In genomic region chr4:134766904-134767425, GRCm38 (mm10) we compare ENCODE assay signal across 8 mouse cellular contexts. TPM values are rescaled to one million over a fixed set of nuclear protein-coding genes. Genes with fewer than 3 reads are reported as not detected.
DNase-seq lines count a peak whose midpoint lies in the region; ATAC-seq and TF ChIP-seq lines count a peak whose summit lies in the region.

No protein-coding gene starts in this region.

- WGBS in neural tube, embryonic 11.5 days = 2% methylated on average over 23 of the region's 23 CpGs
- under 1% methylated on average over 23 of the region's 23 CpGs for WGBS in bone marrow, adult 2 months
- WGBS in lung, embryonic 14.5 days = 1% methylated on average over 23 of the region's 23 CpGs
- WGBS in stomach, embryonic 14.5 days = 1% methylated on average over 23 of the region's 23 CpGs

- peaks cover 9% of the 10 kb centered on the region for H3K4me1 ChIP-seq in neural tube, embryonic 11.5 days (ENCODE audit: control insufficient read depth, insufficient read depth, low read length)
- peaks cover 21% of the 10 kb centered on the region for H3K4me1 ChIP-seq in bone marrow, adult 2 months (ENCODE audit: control insufficient read depth, insufficient read depth, low read length)
- H3K4me1 ChIP-seq in lung, embryonic 14.5 days (ENCODE audit: insufficient read depth) = peaks cover 35% of the 10 kb centered on the region
- peaks cover 21% of the 10 kb centered on the region; the same call in 1 of the 2 replicates for H3K4me1 ChIP-seq in stomach, embryonic 14.5 days (ENCODE audit: control insufficient read depth, insufficient read depth, low read length)

- TF ChIP-seq CTCF in bone marrow, adult 2 months (IDR thresholded peaks at IDR 0.05; ENCODE audit: control insufficient read depth, insufficient read depth, low read length) = no peak
- no peak for TF ChIP-seq CTCF in lung, embryonic 14.5 days (IDR thresholded peaks at IDR 0.05; ENCODE audit: low read depth)

- peaks cover 18% of the 10 kb centered on the region for H3K27me3 ChIP-seq in neural tube, embryonic 11.5 days (ENCODE audit: control insufficient read depth, insufficient read depth, low read length)
- H3K27me3 ChIP-seq in lung, embryonic 14.5 days (ENCODE audit: insufficient read depth, low read length) = no peaks in the 10 kb centered on the region
- H3K27me3 ChIP-seq in stomach, embryonic 14.5 days (ENCODE audit: control insufficient read depth, insufficient read depth, low read length) = no peaks in the 10 kb centered on the region

- peak overlapping the region; percentile 98 for H3K4me2 ChIP-seq in neural tube, embryonic 11.5 days (ENCODE audit: low read depth)
- peak overlapping the region; percentile 95 for H3K4me2 ChIP-seq in lung, embryonic 14.5 days
- H3K4me2 ChIP-seq in stomach, embryonic 14.5 days (replicated peaks; ENCODE audit: low read depth, low read length) = peak overlapping the region; percentile 94

- peak overlapping the region; percentile 61 for H3K9ac ChIP-seq in neural tube, embryonic 11.5 days (ENCODE audit: low read length)
- peak overlapping the region; percentile 77 for H3K9ac ChIP-seq in lung, embryonic 14.5 days
- peak overlapping the region; percentile 77 for H3K9ac ChIP-seq in stomach, embryonic 14.5 days (replicated peaks; ENCODE audit: low read depth, low read length)

- DNase-seq in neural tube, embryonic 11.5 days (ENCODE audit: low spot score) = no peak
- DNase-seq in neural tube, embryonic 10.5 days (ENCODE audit: extremely low spot score, low spot score) = no peak
- DNase-seq in gastrocnemius, adult 8-10 months (ENCODE audit: low spot score in 2 of 2) = peak; percentile 30 to 61
- peak; percentile 43 for DNase-seq in kidney, adult 11 months
- DNase-seq in lung, embryonic 14.5 days = peak; percentile 56
- DNase-seq in layer of hippocampus, postnatal 14 days (ENCODE audit: low spot score in 2 of 2) = no peak

- H3K9me3 ChIP-seq in neural tube, embryonic 11.5 days (ENCODE audit: control insufficient read depth, low read length) = no peaks in the 10 kb centered on the region
- H3K9me3 ChIP-seq in lung, embryonic 14.5 days (ENCODE audit: low read depth, low read length) = no peaks in the 10 kb centered on the region
- H3K9me3 ChIP-seq in stomach, embryonic 14.5 days (ENCODE audit: control insufficient read depth, low read depth, low read length) = no peaks in the 10 kb centered on the region

- H3K4me3 ChIP-seq in neural tube, embryonic 11.5 days (ENCODE audit: low read depth, low read length) = peak overlapping the region; percentile 66
- peak overlapping the region; percentile 86 for H3K4me3 ChIP-seq in bone marrow, adult 2 months (replicated peaks; ENCODE audit: control insufficient read depth, low read depth, low read length)
- peak overlapping the region; percentile 74 for H3K4me3 ChIP-seq in lung, embryonic 14.5 days (ENCODE audit: low read depth, low read length)
- peak overlapping the region; percentile 75 for H3K4me3 ChIP-seq in stomach, embryonic 14.5 days (ENCODE audit: low read depth, low read length)

- no peaks in the 10 kb centered on the region for H3K36me3 ChIP-seq in neural tube, embryonic 11.5 days (ENCODE audit: control insufficient read depth, insufficient read depth, low read length)
- no peaks in the 10 kb centered on the region for H3K36me3 ChIP-seq in lung, embryonic 14.5 days (ENCODE audit: insufficient read depth)
- H3K36me3 ChIP-seq in stomach, embryonic 14.5 days (ENCODE audit: control insufficient read depth, insufficient read depth, low read length) = no peaks in the 10 kb centered on the region

- no peak for ATAC-seq in neural tube, embryonic 11.5 days (ENCODE audit: insufficient read depth, low FRiP score, low TSS enrichment)
- peak; percentile 25 for ATAC-seq in lung, embryonic 14.5 days (ENCODE audit: insufficient read depth)
- ATAC-seq in stomach, embryonic 14.5 days (ENCODE audit: insufficient number of reproducible peaks, insufficient read depth, low FRiP score, low read depth) = 0 out of 2 replicates have a peak, but pooled peaks have one; percentile 16

- no peak for TF ChIP-seq POLR2A in bone marrow, adult 2 months (IDR thresholded peaks at IDR 0.05; ENCODE audit: borderline replicate concordance, control insufficient read depth, low read depth, low read length)

- H3K27ac ChIP-seq in neural tube, embryonic 11.5 days (ENCODE audit: low read depth, low read length) = no peak overlapping the region
- H3K27ac ChIP-seq in bone marrow, adult 2 months (ENCODE audit: control insufficient read depth, insufficient read depth, low read depth, low read length, poor library complexity) = peak overlapping the region; percentile 71
- H3K27ac ChIP-seq in lung, embryonic 14.5 days (ENCODE audit: low read depth) = no peak overlapping the region
- H3K27ac ChIP-seq in stomach, embryonic 14.5 days (ENCODE audit: low read length) = peak overlapping the region; percentile 30; the same call in 1 of the 2 replicates

RNA-seq across cellular contexts. Expression of gene Ldlrap1, which starts 0.9 kb away (rescaled TPM):
- 7.4 and 9.1 TPM in 2 replicates for polyA plus RNA-seq in neural tube, embryonic 11.5 days (2014; fragmentation: Nextera tagmentation; extraction: Ambion mirVana)
- 23.1 and 45.9 TPM in 2 replicates for polyA plus RNA-seq in bone marrow, adult 2 months (2011; ENCODE audit: insufficient read depth, insufficient read length, low replicate concordance, missing spikeins)
- total RNA-seq in gastrocnemius, adult 8-10 months (2022) = 1 to 10 TPM; 4.3 to 7.7 (median 5.3) TPM
- polyA plus RNA-seq in lung, embryonic 14.5 days (2014; fragmentation: Nextera tagmentation; extraction: Ambion mirVana) = 21.2 and 22.2 TPM in 2 replicates
- 18.9 and 20.3 TPM in 2 replicates for polyA plus RNA-seq in stomach, embryonic 14.5 days (2014; fragmentation: Nextera tagmentation; extraction: Ambion mirVana)
- 1 to 10 TPM; 4.6 to 4.8 TPM for total RNA-seq in layer of hippocampus, postnatal 14 days (2021)

Comparison
In these comparisons a context has a peak if more than half of its experiments do, and no peak if none do; other contexts are left out.
1. DNase-seq: peak in gastrocnemius, adult 8-10 months (2 of 2), kidney, adult 11 months (single experiment) and lung, embryonic 14.5 days (single experiment); none in neural tube, embryonic 11.5 days (single experiment), neural tube, embryonic 10.5 days (single experiment) and layer of hippocampus, postnatal 14 days (0 of 2).
2. H3K27ac ChIP-seq: peak in bone marrow, adult 2 months (single experiment) and stomach, embryonic 14.5 days (single experiment); none in neural tube, embryonic 11.5 days (single experiment) and lung, embryonic 14.5 days (single experiment).
3. Peak in every context shown above with its lines, with median percentiles within 50 percentile points of each other: H3K4me2 ChIP-seq, H3K4me3 ChIP-seq and H3K9ac ChIP-seq.